Mouse (Mus musculus) hindbrain, embryonic 11.5 days (tissue): Measurements from ENCODE around the gene Rnf224. TPM values are rescaled to one million over a fixed set of nuclear protein-coding genes. Genes with fewer than 3 reads are reported as not detected.
"Not testable (repeated sequence)": the region's sequence is repeated elsewhere in the genome, so short reads cannot be mapped to it uniquely, and the experiment has no call there.

ENCODE experiments used
- ATAC-seq: fragments of 200-750 bp; cut with Nextera tagmentation; 2 replicates; pipeline ENCODE4 v1.8.0; 2017; ENCODE audit warnings: mild to moderate bottlenecking, moderate TSS enrichment, moderate library complexity; ENCODE audit not compliant: low FRiP score
- DNase-seq: peaks from one replicate; pipeline ENCODE4 v3.0.0-alpha.2; 2015; ENCODE audit warnings: low spot score
- H3K27ac ChIP-seq: fragments of 300-500 bp; sonication (generic); 2 replicates; pipeline ENCODE4 v1.5.1; 2014; ENCODE audit warnings: mild to moderate bottlenecking, low read depth, low read length
- H3K27me3 ChIP-seq: fragments of 300-500 bp; sonication (generic); 2 replicates; pipeline ENCODE4 v1.6.1; 2014; ENCODE audit warnings: mild to moderate bottlenecking, low read length, moderate library complexity, mixed read lengths; ENCODE audit not compliant: control insufficient read depth, insufficient read depth
- H3K36me3 ChIP-seq: fragments of 300-500 bp; sonication (generic); 2 replicates; pipeline ENCODE4 v1.6.1; 2014; ENCODE audit warnings: mild to moderate bottlenecking, low read length, moderate library complexity, mixed read lengths; ENCODE audit not compliant: control insufficient read depth, insufficient read depth
- H3K4me1 ChIP-seq: fragments of 300-500 bp; sonication (generic); replicated peaks from 2 replicates; pipeline ENCODE4 v1.6.1; 2014; ENCODE audit warnings: low read length, mixed read lengths; ENCODE audit not compliant: control insufficient read depth, insufficient read depth
- H3K4me2 ChIP-seq: fragments of 300-500 bp; sonication (generic); replicated peaks from 2 replicates; pipeline ENCODE4 v1.6.1; 2014; ENCODE audit warnings: mild to moderate bottlenecking, low read depth, low read length
- H3K4me3 ChIP-seq: fragments of 300-500 bp; sonication (generic); 2 replicates; pipeline ENCODE4 v1.5.1; 2014; ENCODE audit warnings: low read depth, low read length
- H3K9ac ChIP-seq: fragments of 300-500 bp; sonication (generic); 2 replicates; pipeline ENCODE4 v1.6.1; 2014; ENCODE audit warnings: low read depth, low read length
- H3K9me3 ChIP-seq: fragments of 300-500 bp; sonication (generic); 2 replicates; pipeline ENCODE4 v1.6.1; 2016; ENCODE audit warnings: low read length; ENCODE audit not compliant: control insufficient read depth
- WGBS: fragments of 180-500 bp; shearing (Covaris S2); extraction: QIAGEN DNeasy Blood & Tissue Kit; methylation state at CpG from one replicate; pipeline ENCODE4 v1.1.7; 2014; 5-methylcytosine and 5-hydroxymethylcytosine counted together
- polyA plus RNA-seq: library from polyadenylated mRNA; unstranded; fragments of >200 nt; fragmentation: Nextera tagmentation; extraction: Ambion mirVana; gene quantifications from 2 replicates; pipeline ENCODE4 v1.2.1, GENCODE M21; 2014

The Rnf224 gene
- polyA plus RNA-seq, 1 experiment from 2014 or later, result not detected

DNA sequence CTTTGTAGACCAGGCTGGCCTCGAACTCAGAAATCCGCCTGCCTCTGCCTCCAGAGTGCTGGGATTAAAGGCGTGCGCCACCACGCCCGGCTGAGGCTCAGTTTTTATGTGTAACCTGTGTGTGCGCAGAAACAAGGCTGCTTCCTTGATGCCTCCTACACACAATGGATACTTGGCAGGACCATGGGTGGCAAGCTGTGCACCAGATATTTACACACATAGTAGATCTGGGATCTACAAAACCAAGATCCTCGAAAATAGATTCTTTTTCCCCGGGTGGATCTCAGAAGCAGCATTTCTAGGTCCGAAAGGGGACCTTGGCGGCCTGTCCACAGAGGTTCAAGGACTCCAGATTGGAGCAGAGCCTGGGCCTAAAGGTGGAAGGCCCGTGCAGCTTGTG lies 25.3 kb upstream of the Rnf224 start:
- WGBS, result 43% methylated on average over 12 of the region's 12 CpGs
- no peak overlapping the region for H3K27ac ChIP-seq
- H3K4me3 ChIP-seq, result peak overlapping the region; percentile 77
- H3K9me3 ChIP-seq, result no peaks in the 10 kb centered on the region
- no peaks in the 10 kb centered on the region for H3K36me3 ChIP-seq
- H3K4me2 ChIP-seq, result peak overlapping the region; percentile 99
- ATAC-seq, result no peak
- H3K4me1 ChIP-seq, result peaks cover 12% of the 10 kb centered on the region
- peak overlapping the region; percentile 44 for H3K9ac ChIP-seq
- DNase-seq, result no peak
- H3K27me3 ChIP-seq, result peaks cover 13% of the 10 kb centered on the region

DNA sequence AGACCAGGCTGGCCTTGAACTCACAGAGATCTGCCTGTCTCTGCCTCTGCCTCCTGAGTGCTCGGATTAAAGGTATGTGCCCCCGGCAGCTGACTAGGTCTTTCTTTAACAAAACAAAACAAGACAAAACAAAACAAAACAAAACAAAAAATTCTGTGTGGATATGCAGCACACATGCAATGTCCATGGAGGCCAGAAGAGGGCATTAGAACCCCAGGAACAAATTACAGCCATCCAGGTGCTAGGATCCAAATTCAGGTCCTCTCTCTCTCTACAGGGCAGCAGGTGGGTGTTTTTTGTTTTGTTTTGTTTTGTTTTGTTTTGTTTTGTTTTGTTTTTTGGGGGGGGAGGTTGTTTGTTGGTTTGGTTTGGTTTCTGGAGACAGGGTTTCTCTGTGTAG lies 22.3 kb upstream of the Rnf224 start:
- Histone ChIP-seq H3K4me3 (no peak overlapping the region), H3K36me3 (no peaks in the 10 kb centered on the region), H3K9me3 (no peaks in the 10 kb centered on the region), H3K27me3 (peaks cover 9% of the 10 kb centered on the region), H3K4me2 (no peak overlapping the region), H3K9ac (no peak overlapping the region), H3K4me1 (peaks cover 14% of the 10 kb centered on the region), H3K27ac (no peak overlapping the region)
- no peak for ATAC-seq
- WGBS, result 44% methylated on average over 2 of the region's 2 CpGs
- no peak for DNase-seq

DNA sequence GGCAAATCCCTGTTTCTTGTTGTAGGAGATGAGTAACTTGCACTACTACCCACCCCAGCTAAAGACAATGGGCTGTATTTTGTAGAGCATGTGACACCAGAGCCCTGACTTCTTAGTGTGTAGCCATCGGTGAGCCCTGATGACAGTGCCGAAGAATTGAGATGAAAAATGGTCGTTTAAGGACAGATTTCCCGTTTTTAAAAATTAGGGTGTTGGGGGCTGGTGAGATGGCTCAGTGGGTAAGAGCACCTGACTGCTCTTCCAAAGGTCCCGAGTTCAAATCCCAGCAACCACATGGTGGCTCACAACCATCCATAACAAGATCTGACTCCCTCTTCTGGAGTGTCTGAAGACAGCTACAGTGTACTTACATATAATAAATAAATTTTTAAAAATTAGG lies 20.7 kb upstream of the Rnf224 start:
- not testable (repeated sequence) for H3K27me3 ChIP-seq, H3K4me2 ChIP-seq, H3K4me3 ChIP-seq, H3K4me1 ChIP-seq, H3K27ac ChIP-seq, H3K36me3 ChIP-seq, ATAC-seq, H3K9me3 ChIP-seq, DNase-seq, H3K9ac ChIP-seq
- 90% methylated on average over 5 of the region's 5 CpGs for WGBS

DNA sequence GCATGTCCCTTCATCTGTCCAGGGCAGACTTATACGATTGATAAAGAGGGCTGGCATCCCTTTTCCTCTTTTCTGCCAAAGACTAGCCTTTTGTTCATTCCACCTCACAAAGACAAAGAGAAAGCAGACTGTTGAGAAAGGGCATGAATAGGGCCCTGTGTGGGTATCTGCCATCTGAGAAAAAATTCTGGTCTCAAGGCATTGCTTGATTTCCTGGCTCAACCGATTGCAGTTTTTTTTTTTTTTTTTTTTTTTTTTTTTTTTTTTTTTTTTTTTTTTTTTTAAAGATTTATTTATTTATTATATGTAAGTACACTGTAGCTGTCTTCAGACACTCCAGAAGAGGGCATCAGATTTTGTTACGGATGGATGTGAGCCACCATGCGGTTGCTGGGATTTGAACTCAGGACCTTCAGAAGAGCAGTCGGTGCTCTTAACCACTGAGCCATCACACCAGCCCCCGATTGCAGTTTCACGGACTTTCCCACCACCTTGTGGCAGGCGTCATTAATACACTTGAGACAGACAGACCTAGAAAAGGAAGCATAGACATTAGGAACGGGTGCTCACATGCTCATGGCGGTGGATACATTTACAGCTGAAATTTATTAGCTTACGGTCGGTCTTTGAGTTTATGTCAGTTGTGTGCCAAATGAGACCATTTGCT lies 20.0 kb upstream of the Rnf224 start:
- H3K4me1 ChIP-seq, H3K27me3 ChIP-seq, H3K9me3 ChIP-seq, ATAC-seq, H3K36me3 ChIP-seq, H3K27ac ChIP-seq, H3K9ac ChIP-seq: not testable (repeated sequence)
- DNase-seq, result peak; percentile 34
- 64% methylated on average over 10 of the region's 12 CpGs for WGBS
- peak overlapping the region; percentile 74; the same call in 1 of the 2 replicates for H3K4me2 ChIP-seq
- peak overlapping the region; percentile 69; the same call in 1 of the 2 replicates for H3K4me3 ChIP-seq

DNA sequence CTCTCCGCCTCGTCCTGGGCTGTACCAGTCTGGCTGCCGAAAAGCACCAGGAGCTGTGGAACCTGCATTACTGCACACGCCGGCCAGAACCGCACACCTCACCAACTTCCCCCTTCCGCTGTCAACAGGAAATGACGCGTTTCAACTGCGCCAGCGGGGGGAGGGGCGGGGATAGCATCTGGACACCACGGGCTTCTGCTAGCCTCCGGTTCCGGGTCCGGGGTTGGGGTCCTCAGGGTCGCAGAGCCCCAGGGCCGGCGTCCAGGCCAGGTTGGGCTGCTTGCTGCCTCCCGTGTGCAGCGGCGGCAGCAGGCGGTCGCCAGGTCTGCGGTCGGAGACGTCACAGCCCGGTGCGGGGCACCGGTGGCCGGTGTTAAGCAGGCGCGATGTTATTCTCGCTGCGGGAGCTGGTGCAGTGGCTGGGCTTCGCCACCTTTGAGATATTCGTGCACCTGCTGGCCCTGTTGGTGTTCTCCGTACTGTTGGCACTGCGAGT lies 18.7 kb upstream of the Rnf224 start, which contains the start of gene Tmem203:
Gene Tmem203 (plus strand): TSS at position 156 of the 496 bp plus-strand sequence.
- peak; percentile 91 for ATAC-seq
- Histone ChIP-seq H3K9me3 (no peaks in the 10 kb centered on the region), H3K27ac (peak within 1 kb of the TSS; percentile 49; the same call in 1 of the 2 replicates), H3K4me1 (peaks cover 7% of the 10 kb centered on the region; the same call in 1 of the 2 replicates), H3K27me3 (no peaks in the 10 kb centered on the region), H3K4me2 (peak within 1 kb of the TSS; percentile 88), H3K36me3 (0 out of 2 replicates have a peak, but pooled peaks cover 2% of the 10 kb centered on the region), H3K9ac (peak within 1 kb of the TSS; percentile 69), H3K4me3 (peak within 1 kb of the TSS; percentile 69)
- peak; percentile 98 for DNase-seq
- under 1% methylated on average over 38 of the region's 39 CpGs for WGBS

DNA sequence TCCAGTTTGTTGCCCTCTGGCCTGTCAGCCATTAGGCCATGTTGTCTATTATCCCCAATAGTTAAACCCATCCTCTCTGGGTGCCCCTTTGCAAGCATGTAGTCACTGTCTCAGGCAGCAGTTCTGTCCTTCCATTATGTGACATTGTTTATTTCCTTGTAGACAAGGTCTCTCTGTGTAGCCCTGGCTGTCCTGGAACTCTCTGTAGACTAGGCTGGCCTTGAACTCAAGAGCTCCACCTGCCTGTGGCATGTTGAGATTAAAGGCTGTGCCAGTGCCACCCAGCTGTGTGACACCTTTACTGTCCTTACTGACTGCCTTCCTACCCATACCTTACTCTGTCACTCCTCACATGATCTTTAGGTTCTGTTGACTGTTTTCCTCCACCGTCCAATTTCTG lies 15.7 kb upstream of the Rnf224 start:
- Histone ChIP-seq H3K4me3 (no peak overlapping the region), H3K9me3 (no peaks in the 10 kb centered on the region), H3K4me2 (no peak overlapping the region), H3K36me3 (0 out of 2 replicates have a peak, but pooled peaks cover 2% of the 10 kb centered on the region), H3K9ac (no peak overlapping the region), H3K4me1 (peaks cover 7% of the 10 kb centered on the region; the same call in 1 of the 2 replicates), H3K27me3 (no peaks in the 10 kb centered on the region), H3K27ac (no peak overlapping the region)
- 88% methylated on average over 1 of the region's 1 CpGs for WGBS
- DNase-seq (peak; percentile 19), ATAC-seq (no peak)

DNA sequence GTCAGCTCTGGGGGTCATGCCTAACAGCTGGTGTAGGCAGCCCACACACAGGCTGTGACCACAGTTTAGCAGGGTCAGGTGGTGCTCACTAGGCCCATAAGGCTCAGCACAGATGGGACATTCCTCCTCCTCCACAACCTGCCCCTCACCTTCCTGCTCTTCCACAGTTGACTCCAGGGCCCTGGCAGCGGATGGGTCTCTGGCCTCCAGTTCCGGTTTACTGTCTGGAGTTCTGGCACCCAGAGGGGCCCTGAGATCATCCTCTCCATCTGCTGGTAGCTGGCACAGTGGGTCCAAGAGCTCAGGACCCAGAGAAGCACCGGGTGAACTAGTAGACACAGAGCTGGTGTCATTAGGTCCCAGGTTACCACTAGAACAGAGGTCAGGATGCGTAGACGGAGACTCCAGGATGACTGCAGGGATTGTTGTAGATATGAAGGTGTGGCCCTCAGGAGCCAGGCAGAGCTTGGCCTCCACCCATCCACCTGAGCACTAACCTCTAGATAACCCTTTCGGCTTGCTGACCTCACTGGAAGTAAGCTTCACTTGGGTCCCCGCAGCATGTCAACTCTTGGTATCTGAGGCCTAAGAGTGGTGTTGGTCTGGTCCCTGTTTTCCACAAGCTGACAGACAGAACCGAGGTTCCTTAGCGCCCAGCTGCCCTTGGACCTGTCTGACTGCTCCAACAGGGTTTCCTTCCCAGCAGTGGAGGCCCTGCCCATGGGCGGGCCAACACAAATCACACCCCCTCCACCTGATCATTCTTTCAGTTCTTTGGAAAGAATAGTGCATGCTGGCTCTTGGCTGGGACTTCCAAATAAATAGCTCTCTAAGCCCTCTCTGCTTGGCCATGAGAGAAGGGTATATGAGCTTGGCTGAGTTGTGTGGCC lies 9.8 kb upstream of the Rnf224 start, which contains the start of gene AL732309.1:
Gene AL732309.1 (minus strand): TSS at position 681 of the 890 bp plus-strand sequence.
- 88% methylated on average over 10 of the region's 10 CpGs for WGBS
- H3K9me3 ChIP-seq, result no peaks in the 10 kb centered on the region
- H3K4me1 ChIP-seq, result peaks cover 4% of the 10 kb centered on the region; the same call in 1 of the 2 replicates
- no peaks in the 10 kb centered on the region; the same call in 1 of the 2 replicates for H3K27me3 ChIP-seq
- DNase-seq (no peak), ATAC-seq (no peak)
- H3K27ac ChIP-seq, result no peak within 1 kb of the TSS
- no peak within 1 kb of the TSS for H3K4me2 ChIP-seq
- 0 out of 2 replicates have a peak, but pooled peaks cover under 1% of the 10 kb centered on the region for H3K36me3 ChIP-seq
- H3K9ac ChIP-seq, result no peak within 1 kb of the TSS
- no peak within 1 kb of the TSS for H3K4me3 ChIP-seq

DNA sequence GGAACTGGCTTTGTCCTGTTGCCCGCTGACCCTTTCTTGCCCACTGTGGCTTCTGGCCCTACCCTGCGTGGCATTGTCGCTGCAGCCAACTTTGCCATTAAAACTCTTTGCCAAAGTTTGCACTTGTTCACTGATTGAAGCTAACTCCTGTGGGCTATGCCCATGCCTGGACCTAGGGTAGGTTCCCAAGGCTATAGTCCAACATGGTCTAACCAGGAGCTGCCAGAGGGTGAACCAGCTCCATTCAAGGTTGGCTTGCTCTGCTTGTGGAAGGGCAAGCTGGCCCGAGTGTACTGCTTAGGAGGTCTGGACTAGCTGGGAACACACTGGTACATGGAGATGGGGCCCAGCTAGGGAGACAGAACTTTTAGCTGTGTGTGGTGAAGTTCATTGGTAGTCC lies 7.6 kb upstream of the Rnf224 start:
- peaks cover 4% of the 10 kb centered on the region; the same call in 1 of the 2 replicates for H3K4me1 ChIP-seq
- no peaks in the 10 kb centered on the region for H3K36me3 ChIP-seq
- DNase-seq, result no peak
- H3K9ac ChIP-seq, result no peak overlapping the region
- peaks cover 2% of the 10 kb centered on the region; the same call in 1 of the 2 replicates for H3K27me3 ChIP-seq
- no peak for ATAC-seq
- H3K9me3 ChIP-seq, result no peaks in the 10 kb centered on the region
- 92% methylated on average over 4 of the region's 4 CpGs for WGBS
- H3K4me2 ChIP-seq, result no peak overlapping the region
- no peak overlapping the region for H3K4me3 ChIP-seq
- no peak overlapping the region for H3K27ac ChIP-seq
